Mouse (Mus musculus): ENCODE results near the gene Usp50.

Usp50 gene

DNA sequence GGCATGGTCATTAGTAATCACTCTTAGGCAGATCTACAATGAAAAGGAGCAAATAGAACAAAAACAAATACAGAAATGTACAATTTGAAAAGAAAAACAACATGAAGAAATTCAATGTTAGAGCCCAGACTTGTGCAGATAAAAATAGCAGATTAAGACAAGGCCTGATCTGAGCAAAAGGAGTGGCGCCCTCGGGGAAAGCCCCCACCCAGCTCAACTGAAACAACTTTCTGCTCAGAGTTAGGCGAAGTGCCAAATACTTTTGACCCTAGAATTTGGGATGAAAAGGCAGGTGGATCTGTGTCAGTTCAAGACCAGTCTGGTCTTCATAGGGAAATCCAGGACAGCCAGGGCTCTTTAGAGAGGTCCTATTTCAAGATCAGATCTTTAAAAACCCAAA, 117.3 kb downstream of the Usp50 start:
- peak; percentile 32 for DNase-seq (ENCODE audit: low read depth, low spot score)

DNA sequence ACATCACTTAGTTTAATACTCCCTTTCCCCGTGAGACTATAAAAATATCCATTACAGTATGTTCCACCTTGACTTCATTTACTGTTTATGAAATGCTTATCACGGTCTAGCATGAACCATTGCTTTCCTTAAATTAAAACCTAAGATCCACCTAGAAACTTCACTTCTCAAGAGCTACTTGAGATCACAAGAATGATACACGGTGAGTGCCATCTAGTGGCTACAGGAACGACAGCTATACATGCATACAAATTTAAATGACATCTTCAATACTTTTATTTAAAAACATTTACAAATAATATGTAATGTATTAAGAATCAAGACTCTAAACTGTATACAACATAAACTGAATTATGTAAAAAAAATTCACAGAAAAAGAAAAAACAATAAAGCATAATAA, 119.8 kb downstream of the Usp50 start:
- peak; percentile 75 for DNase-seq (ENCODE audit: low read depth, low spot score)

Measured in CD4-positive helper T cell, adult 2 months (primary cell).